Mouse (Mus musculus) kidney, adult 11 months (tissue): ENCODE results near the gene S100a2.

ENCODE experiments used
- DNase-seq: peaks from one replicate; pipeline ENCODE4 v3.0.0; 2022

The S100a2 gene

DNA sequence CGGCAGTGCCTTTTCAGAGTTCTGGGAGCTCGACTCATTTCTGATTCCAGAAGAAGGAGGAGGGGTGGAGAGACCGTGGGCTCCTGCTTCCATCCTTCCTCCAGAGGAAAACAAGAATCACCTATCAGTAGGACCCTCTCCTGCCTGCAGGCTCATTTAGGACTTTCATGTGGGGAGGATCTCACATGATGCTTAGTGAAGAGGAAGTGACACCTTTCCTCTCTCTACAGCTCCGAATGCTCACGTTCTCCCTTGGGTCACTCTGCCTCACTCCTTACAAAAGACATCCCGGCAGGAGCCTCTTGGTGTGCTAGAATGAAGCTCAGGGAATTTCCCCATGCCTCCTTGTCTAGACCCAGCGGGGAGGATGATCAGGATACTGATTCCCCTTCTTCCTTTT, 31.5 kb downstream of the S100a2 start:
- DNase-seq: no peak

DNA sequence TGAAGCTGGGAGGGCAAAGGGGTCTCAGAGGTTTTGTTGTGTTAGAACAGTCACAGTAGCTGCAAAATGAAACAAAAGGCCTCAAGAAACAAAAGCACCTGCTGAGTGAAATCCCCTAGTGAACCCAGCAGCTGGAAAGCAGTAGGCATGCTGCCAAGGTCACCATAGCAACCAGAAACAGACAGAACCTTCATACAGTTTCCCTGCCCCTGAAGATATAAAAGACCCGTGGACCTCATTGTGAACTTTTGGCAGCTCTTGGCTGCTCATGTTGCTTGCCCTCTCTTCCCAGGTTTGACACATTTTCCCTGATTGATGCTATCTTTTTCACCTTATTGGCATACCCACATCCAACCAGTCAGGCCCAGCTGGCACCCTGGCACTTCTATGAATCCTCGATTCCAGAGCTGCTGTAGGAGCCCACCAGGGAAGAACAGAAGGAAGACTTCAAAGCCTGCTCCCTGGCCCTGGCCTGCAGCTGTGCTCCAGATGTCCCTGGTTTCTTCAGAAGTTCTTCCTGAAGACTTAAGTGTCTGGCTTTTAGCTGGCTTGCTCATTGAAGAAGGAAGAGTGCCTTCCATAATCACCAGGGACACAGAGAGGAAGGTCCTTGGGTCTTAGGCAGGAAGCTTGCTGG, 33.5 kb downstream of the S100a2 start:
- DNase-seq: no peak

DNA sequence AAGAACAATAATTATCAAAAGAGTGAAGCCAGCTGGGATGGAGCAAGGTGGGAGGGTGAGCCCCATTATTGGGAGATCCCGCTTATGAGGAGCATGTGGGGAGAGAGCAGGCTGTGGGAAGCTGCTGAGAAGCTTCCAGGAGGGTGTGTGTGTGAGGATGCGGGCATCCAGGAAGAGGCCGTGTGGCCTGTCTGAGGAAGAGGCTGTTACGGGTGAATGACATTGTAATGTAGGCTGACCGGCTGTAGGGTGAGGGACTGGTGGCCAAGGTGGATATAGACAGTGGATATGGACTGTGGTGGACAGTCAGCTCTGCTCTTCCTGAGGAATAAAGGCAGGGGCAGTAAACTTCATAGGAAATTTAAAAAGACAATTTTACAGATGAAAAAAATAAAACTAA, 35.4 kb downstream of the S100a2 start:
- no peak for DNase-seq

DNA sequence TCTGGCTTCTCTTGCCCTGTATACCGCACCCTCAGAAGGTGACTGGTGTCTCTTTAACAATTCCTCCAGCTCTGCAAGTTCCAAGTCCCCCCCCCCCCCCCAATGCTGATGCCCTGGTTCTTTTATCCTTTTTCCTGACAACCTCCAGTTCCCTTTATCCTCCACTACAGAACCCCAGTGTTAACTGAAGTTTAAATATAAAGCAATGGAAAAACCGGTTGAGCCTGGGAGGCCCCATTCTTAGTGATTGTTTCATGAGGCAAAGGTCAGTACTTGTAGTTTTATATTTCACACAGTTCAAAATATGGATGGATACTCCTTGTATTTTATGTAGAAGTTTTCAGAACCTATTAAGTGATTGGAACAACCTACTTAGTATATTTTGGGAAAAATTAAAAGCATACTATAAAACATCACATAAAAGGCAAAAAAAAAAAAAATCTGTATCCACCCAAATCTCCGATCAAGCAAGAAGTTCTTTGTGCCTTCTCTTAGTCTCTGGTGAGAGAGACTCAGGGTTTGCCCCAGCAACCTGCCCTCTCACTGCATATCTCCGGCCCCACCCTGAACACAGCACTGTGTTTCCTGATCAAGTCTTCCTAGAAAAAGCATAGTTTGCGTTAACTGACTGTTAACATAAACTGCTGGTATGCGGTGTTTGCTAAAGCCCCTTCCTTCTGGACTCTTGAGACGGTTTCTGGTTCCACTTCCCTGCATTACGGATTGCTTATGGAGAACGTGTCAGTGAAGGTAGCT, 36.4 kb downstream of the S100a2 start:
- no peak for DNase-seq

DNA sequence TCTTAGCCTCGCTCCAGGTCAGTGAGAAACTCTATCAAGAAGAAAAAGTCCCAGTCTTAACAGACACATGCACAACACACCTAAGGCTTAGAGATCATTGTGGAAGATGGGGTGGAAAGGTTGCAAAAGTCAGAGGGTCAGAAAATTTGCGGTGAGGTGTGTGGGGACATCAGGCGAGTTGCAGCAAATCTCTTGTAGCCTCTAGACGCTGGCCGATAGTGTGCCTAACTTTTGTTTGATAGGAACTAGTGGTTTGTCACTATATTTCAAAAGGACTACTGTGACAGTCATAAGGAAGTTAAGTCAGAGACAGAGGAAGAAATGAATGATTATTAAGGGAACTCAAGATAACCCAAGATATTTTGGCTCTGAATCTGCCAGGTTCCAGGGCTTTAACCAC, 37.3 kb downstream of the S100a2 start:
- DNase-seq: no peak

DNA sequence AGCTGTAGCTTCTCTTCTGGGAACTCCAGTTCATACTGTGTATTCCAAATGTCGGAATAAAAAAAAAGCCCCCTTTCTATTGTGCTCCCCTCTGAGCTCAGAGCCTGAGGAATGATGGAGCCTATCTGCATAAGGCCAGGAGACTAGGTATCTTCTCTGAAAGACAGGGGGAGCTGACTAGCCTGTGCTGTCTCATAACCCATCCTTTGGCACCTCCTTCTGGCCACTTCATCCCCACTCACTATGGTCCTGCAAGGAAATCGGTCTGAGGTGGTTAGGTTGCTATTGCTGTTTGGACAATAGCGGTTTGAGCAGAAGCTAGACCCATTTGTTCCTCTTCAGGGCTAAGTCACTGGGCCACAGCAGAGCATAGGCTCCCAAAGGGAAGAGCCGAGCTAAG, 37.8 kb downstream of the S100a2 start:
- DNase-seq: no peak

DNA sequence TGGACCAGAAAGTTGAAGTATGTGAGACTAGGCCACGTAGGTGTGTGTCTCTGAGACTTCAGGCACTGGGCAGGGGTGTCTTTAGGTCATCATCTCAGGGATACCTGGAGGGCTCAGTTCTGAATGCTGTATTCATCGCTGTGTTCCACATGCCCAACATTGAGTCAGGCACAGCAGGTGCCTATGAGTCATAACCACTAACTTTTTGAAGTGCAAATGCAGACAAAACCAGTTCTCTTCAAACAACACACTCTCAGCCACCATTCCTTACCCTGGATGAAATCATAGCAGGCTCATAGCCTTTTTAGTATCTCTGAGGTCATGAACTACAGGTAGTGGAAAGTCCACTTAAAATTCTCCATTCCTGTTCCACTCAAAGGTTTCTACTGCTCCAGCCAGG, 39.3 kb downstream of the S100a2 start:
- no peak for DNase-seq

DNA sequence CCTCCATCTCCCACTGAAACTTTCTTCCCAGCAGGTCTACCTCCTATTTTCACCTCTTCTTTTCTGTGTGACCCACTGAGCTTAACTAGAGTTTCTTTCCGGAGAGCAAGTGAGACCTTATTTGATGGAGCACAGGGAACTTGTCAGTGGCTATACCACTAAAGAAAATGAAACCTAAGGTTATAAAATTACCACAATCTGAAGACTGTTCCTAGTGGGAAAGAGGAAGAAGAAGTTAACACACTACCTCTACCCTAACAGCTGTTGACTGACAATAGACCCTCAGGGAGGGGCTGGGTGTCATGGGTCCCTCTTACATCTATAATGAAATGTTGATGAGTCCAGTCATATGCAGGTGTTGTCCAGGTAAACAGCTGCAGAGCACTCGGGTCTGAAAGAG, 41.9 kb downstream of the S100a2 start:
- DNase-seq: no peak

DNA sequence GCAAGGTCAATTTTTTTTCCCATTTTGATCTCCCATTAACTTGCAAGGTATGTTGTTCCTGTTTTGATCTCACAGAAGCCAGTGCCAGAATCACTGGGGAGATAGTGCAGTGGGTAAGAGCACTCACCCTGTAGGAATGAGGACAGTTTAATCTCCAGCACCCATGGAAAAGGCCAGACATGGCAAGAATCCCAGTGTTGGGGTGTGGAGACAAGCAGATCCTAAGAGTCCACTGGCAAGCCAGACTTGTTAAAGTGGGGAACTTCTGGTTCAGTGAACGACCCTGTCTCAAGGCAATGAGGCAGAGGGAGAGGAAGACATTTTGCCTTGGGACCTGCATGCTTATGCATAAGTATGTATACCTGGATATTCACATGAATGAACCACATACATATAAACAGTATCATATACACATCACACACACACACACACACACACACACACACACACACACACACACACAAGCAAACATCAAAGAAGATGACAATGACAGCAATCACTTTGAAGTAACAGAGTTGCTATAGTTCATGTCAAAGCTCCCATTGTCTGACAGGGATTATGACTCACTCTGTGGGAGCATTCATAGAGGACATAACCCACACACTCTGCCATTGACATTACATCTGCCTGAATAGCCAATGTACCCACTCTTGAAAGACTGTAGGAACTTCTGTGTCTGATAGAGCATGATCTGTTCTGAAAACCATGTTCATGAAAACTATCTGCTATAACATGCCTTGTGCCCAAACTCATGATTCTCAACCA, 48.6 kb downstream of the S100a2 start:
- no peak for DNase-seq

DNA sequence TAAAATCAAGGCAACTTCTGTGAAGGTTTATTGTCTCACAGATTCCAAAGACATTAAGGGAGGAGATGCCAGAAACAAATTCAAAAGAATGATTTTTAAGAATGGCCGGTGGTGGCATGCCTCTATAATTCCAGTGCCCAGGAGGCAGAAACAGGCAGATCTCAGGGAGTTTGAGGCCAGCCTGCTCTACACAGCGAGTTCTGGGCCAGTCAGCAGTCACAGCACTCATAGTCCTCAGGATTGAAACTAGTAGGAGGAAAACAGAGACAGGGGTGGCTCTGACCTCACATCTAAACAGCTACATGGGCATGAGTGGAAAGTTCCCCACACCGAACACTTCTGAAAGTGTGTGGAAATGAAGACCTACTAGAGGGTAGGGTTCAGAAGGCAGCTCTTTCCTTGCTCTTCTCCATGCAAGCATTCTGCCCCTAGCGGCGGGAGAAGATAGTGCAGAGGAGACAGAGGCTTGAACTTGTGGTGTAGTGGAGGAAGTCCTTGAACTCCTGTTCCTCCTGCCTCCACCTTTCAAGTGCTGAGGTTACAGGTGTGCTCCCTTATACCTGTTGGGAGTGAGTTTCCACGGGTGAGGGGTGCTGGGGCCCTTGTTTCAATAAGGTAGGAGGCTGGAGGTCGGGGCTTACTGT, 49.6 kb downstream of the S100a2 start:
- no peak for DNase-seq

DNA sequence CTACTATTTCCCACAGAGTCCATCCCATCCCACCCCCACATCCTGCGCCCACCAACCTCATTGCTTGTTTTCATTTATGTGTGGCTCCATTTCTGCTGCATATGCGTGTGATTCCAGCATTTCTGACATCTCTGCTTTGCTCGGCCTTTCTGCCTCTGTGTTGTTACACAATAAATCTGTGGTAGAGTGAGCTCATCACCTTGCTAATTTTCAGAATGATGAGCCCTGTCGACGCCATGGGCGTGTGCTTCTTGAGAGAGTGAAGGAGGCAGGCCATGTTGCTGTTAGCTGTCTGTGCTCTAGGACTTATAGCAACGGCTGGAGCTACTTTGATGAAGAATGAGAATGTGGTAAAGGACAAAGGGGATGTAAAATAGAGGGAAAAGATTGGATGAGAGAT, 50.9 kb downstream of the S100a2 start:
- no peak for DNase-seq
